Mouse (Mus musculus): ENCODE data around the gene Ces5a. TPM values are rescaled to one million over a fixed set of nuclear protein-coding genes. Genes with fewer than 3 reads are reported as not detected.
"Not testable (repeated sequence)": the region's sequence is repeated elsewhere in the genome, so short reads cannot be mapped to it uniquely, and the experiment has no call there.

Gene Ces5a
- total RNA-seq (2021): not detected

DNA sequence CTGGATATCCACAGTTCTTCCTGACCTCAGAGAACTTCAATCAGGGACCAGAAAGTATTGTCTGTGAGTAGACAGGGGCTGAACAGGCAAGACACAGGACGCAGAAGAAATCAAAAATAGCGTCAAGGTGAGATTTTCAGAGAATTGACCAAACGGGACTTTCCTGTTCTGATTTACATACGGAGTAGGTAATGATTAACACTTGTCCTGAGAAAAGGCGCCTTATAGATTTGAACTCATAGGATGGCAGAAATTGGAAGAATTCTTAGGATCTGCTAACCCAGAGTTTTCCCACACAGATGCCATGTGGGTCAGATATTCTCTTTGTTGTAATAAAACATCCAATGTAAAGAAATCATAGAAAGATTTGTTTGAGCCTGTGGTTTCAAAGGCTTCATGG, at the start of gene Ces5a:
TSS of gene Ces5a (minus strand) at position 101 of the 400 bp plus-strand sequence.
- intact Hi-C loops (cut with DNase I): no loop called here
- no peak for DNase-seq (ENCODE audit: low spot score)

DNA sequence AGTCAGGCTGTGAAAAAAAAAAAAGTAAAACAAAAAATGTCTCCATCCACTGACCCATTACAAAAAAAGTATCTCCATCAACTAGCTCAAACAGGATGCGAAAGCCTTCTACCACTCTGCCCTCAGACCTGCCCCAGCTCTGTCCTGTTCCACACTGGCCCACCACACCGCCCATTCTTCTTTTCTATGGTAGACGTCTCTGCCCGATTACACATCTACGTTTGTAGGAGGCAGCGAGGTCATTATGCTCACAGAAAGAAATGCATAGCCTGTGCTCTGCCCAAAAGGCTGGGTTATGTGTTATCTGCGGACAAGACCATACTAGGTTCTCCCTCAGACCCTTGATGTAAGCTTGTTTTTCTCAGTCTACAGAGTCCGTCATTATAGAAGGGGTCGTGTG, 37.2 kb upstream of the Ces5a start:
- intact Hi-C loops (cut with DNase I): no loop called here
- DNase-seq (ENCODE audit: low spot score): no peak

DNA sequence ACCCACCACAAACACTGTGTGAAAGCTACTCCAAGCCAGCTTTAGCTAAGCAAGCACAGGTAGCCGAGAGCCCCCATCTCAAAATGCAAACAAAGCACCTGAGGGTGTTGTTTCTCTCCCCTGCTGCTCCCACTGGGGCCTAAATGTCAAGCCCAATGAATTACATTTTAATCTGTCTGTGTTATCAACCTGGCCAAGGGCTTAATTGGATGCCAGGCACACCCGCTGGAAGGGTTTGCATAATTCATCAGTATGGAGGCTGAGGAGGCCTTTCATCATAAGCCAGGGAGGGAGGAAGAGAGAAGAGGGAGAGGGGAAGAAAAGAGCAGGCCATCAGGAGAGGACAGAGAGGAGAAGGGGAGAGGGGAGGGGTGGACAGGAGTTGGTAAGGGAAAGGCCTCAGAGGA, 36.5 kb upstream of the Ces5a start:
- intact Hi-C loops (cut with DNase I): no loop called here
- DNase-seq (ENCODE audit: low spot score): no peak

DNA sequence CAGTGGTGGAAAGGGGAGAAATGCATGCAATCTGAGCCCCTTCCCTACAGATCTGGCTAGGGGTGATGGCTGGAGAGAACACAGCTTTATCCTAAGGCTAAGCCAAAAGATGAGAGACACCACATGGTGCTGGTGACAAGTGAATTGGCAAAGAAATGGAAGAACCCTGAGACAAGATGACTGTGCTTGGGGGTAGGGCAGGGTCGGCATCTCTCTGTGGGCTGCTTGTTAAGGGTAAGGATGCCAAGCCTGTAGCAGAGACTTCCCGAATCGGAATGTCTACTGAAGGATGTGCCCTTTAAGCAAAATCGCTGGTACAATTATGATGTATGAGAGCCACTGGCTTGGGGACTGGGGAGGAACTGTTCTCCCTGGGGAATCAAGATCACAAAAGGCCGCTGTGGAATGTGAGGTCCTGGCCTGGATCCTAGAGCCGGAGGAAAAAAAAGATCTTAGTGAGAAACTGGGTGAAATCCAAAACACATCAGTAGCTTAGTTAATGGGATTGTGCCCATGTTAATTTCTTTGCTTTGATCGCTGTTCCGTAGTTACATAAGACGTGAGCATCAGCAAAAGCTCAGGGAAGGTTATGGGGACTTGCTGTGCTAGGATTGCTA, 35.8 kb upstream of the Ces5a start:
- peak; percentile 53 for DNase-seq (ENCODE audit: low spot score)
- intact Hi-C loops (cut with DNase I): no loop called here

DNA sequence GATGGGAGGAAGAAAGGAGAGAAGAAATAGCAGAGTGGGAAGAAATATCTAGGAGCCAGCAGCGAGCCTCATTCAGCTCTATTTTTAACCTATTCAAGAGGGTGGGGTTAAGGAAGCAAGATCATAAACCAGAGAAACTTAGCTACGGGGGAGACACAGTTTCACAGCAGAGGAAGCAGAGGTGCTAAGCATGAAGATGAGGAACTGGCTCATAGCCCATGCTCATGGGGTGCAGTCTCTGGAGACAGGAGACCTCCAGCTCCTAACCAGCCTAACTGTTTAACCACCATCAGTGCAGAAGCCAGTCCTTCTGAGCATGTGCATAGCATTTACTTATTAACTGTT, 34.5 kb upstream of the Ces5a start:
- intact Hi-C loops (cut with DNase I): no loop called here
- DNase-seq (ENCODE audit: low spot score): no peak

DNA sequence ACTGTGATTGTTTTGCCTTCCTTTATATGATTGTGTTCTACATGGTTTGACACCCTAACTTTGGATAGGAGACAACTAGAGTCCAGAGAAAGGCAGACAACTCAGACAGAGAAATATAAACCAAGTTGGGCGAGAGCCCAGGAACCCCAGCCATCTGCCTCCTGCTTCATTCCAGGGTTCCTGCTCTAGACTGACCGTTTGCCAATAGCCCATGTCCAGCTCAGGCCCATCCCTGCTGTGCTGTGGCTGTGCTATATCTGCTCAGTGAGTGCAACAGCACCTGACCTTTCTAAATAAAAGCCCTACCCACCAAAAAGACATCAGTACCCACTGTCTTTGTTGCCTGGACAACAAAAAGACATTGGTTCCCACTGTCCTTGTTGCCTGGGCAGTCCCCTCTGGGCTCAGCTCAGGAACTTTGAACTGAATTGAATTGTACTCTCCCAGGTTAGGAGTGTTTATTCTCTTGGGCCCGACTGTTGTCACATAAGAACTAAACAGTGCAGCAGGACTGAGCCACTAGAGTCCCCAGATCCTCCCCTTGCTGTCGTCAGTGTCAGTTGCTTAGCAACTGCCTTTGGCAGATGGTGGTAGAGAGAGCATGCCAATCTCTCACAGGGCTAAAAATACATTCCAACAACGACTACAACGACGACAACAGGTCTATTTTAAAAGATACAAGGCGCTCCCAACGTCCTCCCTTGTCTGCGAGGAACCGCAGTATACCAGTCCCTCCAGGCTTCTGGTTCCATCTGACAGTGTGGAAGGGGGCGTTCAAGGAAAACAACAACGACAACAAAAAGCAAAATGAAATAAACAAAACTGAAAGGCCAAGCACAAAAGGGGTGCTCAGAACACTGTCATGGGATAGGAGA, 33.9 kb upstream of the Ces5a start:
- DNase-seq (ENCODE audit: low spot score): peak; percentile 52
- intact Hi-C loops (cut with DNase I): no loop called here

DNA sequence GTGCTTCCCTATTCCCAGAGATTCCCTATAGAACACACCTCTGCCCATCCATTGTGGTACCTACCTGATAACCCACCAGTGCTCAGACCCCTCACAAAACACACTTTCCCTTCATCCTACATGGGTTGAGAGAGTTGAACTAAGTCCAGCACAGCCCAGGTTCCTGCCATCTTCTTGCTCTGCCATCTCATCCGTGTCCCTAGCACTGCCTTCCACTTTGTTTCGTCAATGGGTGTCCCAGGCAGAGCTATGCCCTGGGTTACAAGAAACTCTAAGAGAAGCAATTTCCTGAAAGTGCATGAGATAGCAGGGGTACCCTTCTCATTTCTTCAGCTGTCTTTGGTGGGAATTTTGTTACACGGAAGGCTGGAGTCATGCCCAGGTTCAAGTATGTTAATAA, 33.0 kb upstream of the Ces5a start:
- intact Hi-C loops (cut with DNase I): no loop called here
- no peak for DNase-seq (ENCODE audit: low spot score)

DNA sequence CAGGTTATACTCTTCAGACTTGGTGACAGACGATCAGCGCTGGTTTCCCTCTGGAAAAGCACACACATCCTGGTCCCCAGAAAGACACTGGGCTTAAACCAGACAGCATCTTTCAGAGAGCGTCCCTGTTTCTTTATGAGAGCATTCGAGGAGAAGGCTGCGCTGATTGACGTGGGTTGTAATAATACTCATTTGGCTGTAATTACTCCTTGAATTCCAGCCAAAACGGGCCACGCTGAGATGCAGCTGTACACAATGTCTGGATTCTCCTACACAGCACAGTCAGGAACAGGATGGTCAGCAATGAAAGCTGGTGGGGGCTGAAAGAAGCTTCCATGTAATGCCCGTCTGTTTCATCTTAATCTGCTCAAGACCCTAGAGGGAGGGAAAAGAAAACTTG, 31.5 kb upstream of the Ces5a start:
- DNase-seq (ENCODE audit: low spot score): no peak
- intact Hi-C loops (cut with DNase I): no loop called here

DNA sequence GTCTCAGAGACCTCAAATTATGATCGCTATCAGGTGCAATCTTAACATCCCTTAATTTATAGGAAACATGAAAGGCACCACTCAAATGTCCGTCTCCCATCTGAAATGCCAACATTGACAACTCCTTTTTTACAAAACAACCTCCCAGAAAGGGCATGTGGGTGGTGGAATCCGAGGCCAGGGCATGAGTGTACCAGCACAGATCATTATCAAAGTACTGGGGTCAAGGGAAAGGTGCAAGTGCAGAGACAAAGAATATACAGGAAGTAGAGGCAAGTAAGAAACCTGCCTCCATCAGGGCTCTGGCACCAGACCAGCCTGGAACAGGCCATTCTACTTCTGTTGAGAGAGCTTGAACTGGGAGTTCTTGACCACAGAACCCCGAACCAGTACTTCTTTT, 29.0 kb upstream of the Ces5a start:
- intact Hi-C loops (cut with DNase I): no loop called here
- DNase-seq (ENCODE audit: low spot score): no peak

DNA sequence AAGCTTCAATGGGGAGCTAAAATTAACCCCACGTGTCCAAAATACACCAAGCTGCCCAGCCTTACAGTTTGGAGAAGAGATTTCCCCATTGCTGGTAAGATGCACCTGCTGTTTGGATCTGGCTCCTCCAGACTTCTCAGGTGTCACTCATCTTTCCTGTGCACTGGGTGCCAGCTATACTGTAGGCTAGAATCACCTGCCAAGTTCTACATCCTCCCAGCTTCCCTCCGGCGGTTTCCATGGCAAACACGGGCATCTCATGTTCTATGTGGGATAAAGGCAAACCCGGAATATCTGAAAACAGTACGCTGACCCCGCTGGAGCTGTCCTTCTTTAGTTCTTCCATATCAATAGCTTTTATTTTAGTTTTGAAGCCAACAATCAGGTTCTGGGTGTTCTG, 27.9 kb upstream of the Ces5a start:
- intact Hi-C loops (cut with DNase I): no loop called here
- DNase-seq (ENCODE audit: low spot score): no peak

DNA sequence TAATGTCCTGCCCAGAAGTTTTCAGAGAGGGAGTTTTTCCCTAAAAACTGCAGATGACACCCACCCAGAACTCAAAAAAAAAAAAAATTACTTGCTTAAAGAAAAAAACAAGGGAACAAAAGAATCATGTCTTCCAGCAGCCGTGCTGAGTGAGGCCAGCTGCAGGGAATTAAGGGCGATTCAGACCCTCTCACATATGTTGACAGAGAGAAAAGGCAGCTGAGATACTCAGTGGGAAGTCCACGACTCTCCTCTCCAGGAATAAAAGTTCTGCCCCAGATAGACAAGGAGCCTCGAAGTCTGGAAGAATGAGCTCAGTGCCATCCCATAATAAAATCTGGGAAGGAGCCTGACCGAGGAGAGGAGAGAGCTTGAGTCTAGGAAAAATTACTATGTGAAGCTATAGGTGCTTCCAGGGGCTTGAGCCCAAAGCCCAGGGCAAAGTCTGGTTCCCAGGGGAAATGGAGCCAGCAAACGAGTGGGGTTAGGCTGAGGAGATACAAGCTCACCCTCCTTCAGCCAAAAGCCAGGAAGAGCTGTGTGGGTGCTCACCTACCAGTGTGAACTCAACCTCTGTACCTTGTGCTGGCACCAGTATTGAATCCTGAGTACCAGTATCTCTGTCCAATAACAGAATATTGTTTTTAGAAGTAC, 27.1 kb upstream of the Ces5a start:
- intact Hi-C loops (cut with DNase I): no loop called here
- DNase-seq (ENCODE audit: low spot score): no peak

DNA sequence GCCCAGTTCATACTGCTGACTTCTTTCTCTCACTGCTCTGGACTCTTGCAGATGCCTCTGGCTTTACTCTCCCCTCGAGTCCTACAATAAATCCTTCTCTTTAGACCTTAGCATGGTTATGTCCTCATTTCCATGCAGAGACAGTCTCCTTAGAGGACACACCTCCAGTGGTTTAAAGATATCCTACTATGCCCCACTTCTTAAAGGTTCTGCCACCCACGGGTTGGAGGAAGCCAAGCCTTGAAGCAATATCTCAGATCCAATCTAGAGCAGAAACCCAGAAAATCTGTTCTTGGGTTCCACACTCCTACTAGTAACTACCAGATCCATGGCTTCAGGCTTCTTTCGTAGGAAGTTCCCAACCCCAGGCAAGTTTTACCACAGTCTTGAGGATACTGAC, 25.6 kb upstream of the Ces5a start:
- intact Hi-C loops (cut with DNase I): no loop called here
- DNase-seq (ENCODE audit: low spot score): no peak

DNA sequence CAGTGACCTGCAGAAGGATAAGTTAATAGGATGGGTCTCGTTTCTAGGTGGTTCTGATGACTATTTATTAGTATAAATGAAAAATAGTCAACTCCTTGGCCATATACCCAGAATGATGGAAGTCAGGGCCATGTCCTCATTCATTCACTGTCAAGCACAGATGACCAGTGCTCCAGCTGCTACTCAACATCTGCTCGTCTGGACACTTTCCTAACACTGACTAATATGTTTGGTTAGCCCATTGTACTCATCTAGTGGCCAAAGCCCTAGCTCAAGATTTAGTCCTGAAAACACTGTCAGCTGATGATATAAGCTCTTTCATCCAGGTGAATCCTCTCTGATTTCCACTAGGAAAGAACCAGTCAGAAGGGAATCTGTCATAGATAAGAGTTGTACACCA, 24.1 kb upstream of the Ces5a start:
- no peak for DNase-seq (ENCODE audit: low spot score)
- intact Hi-C loops (cut with DNase I): no loop called here

DNA sequence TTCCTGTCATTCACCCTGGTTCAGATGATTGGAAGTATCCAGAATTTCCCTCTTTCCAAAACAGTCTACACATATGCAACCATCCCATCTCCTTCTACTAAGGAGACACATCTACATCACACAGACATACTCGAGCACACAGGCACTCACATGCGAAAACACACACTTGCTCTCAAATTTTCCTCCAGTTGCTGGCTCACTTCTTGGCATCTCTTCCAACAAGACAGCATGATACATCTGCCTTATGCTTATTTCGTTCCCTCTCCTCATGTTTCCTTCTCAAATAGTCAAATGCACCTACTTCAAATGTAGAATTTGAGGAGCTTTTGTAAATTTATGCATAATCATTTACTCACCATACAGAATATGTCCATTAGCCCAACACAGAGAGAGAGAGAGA, 33.0 kb downstream of the Ces5a start:
- intact Hi-C loops (cut with DNase I): no loop called here
- DNase-seq (ENCODE audit: low spot score): no peak

DNA sequence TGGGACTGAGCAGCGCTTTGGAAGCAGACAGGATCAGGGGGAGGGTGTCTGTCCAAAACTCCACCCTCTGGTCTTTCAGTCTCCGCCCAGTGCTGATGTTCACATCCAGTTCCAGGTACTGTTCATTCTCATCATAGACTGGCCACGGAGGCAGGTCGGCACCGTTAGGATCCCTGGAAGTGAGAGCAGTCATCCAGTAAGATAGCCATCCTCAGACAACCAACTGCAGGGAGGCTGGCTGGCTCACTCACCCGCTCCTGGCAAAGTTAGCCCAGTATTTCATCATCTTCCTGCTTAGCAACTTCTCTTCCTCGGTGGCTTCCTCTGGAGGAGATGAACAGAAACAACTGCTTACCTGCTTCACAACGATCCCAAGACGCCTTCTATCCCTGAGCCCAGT, 36.2 kb downstream of the Ces5a start:
- intact Hi-C loops (cut with DNase I): no loop called here
- DNase-seq (ENCODE audit: low spot score): no peak

DNA sequence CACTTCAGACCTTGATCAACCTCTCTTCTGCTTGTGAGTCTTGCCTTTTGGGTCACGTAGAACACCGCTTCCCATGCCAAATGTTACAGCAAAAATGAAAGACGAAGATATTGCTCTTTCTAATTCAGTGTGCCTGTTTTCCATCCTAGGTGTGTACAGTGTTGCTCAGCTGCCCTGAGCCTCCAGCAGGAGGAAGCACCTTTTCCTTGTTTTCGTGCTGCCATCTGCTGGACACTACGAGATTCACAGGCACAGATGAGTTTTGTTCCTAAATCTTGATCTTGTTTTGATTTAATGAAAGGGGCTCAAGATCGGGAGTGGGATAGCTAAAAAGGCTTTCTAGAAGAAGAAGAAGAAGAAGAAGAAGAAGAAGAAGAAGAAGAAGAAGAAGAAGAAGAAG, 40.3 kb downstream of the Ces5a start:
- intact Hi-C loops (cut with DNase I): loop anchor here (1.0 to 2.0 kb wide), 2 partner anchors 436 to 485 kb away; no protein-coding TSS in a partner anchor

DNA sequence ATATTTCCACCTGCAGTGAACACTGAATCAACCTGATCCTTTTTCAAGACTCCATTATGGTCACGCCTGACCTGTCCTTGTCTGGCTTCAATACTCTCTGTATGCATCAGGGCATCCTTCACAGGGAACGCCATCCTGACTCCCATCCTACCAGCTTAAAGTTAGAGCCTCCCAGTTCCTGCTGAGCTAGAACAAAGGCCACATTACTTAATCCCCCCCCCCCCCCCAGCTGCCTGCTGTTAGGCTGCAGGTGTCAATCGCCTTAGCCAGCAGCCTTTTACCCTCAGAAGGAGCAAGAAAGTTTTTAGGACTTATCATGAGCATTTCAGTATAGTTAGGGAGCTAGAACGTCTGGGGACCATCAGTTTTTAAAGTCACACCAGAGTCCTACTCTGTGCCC, 46.9 kb downstream of the Ces5a start:
- no peak for DNase-seq (ENCODE audit: low spot score)
- intact Hi-C loops (cut with DNase I): no loop called here

More for the DNA sequence above, 40.3 kb downstream of the Ces5a start:
- DNase-seq (ENCODE audit: low spot score): no peak

DNA sequence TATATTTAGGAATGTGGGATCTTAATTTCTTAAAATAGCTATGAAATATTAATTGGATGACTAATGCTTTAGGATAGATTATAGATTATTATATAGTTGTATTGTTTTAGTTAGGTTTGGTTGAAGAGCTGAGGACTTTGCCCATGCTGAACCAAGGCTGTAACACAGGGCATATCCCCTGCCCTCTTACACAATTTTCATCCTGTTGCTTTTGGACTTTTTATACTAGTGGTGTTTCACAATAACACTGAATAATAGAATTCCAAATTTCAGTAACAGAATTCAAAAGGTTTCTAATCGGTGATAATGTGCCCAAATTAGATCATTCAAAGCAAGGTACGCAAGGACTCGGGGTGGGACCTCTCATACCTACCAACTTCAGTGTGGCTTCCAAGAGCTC, 57.4 kb downstream of the Ces5a start:
- intact Hi-C loops (cut with DNase I): no loop called here
- no peak for DNase-seq (ENCODE audit: low spot score)

DNA sequence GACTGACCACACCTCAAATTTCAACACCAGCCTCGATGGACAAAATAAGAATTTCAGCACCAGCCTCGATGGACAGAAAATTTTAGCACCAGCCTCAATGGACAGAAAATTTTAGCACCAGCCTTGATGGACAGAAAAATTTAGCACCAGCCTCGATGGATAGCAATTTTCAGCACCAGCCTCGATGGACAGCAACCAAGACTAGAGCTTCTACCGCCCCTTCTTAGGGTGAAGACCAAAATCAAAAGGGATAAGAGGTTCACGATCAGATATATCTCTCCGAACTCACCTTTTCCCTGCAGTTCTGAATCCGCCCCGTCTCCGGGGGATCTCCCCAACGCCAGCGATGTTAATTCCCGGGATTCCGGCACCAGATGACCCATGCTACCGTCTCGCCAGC, 65.9 kb downstream of the Ces5a start:
- DNase-seq (ENCODE audit: low spot score); intact Hi-C loops (cut with DNase I): not testable (repeated sequence)

DNA sequence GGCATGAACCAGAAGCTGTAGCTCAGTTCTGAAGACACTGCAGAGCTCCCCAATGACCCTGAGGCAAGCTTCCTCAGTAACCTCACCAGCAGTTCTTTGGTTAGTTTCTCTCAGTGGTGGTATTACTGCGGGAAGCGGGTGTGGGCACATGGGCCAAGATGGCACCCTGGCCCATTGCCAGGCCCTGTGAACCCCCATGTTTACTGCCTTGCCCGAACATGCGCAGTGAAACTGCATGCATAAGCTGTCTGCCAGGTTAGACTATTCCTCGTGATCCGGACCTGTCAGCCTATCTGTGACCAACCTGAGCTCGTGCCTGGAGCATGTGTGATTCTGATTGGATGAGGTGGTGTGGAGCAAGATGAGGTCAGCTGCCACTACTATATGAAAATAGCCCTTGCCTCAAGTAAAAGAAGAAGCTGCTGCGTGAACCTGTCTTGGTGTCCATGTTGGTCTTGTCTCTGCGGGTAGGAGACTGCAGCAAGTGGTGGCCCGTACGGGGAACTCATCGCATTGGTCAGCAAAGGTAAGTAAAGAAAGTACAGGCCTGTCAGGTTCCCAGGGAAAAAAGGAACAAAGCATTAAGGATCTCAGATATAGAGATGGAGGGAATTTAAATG, 81.3 kb downstream of the Ces5a start:
- no peak for DNase-seq (ENCODE audit: low spot score)
- intact Hi-C loops (cut with DNase I): no loop called here
